Mouse (Mus musculus): ENCODE results near the gene Msi2.

Msi2 gene

DNA sequence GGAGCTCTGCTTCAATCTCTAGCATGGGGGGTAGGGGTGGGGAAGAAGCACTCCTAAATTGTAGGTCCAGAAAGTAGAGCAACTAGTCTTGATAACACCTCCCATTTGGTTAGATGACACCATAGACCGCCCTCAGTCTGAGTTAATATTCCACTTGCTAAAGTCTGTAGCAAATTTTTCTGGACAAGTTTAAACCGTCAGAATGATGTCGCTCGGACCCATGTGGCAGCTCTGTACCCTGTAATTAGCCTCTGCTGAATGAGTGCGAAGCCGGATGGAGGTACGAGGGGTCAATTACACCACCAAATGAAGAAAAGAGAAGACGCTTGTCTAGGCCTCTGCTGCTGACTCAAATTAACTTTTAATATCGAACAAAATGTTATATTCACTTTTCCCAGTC is 92.3 kb downstream of the Msi2 start:
- in situ Hi-C loops (cut with MboI; ENCODE audit: low pct_unique_long_range_greater_than_20kb in 1 of 2, low sequenced_read_pairs in 2 of 2, unreplicated experiment in 1 of 2): no loop called here

DNA sequence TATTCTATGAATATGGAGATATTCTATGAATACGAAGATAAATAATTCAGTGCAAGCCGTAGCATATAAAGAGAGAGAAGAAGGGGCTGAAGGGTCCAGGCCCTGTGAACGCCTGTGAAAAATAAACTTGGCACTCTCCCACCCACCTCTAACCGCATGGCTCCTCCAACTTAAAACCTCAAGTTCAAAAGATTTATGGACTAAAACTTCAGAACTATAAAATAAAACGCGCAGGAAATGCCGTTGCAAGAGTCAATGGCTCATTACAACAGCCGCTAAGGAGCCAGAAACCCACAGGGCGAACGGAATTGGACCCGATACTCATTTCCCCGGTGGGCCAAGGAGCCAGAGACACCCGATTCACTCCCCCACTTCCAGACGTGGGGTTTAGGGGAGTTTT is 93.2 kb downstream of the Msi2 start:
- in situ Hi-C loops (cut with MboI; ENCODE audit: low pct_unique_long_range_greater_than_20kb in 1 of 2, low sequenced_read_pairs in 2 of 2, unreplicated experiment in 1 of 2): no loop called here

DNA sequence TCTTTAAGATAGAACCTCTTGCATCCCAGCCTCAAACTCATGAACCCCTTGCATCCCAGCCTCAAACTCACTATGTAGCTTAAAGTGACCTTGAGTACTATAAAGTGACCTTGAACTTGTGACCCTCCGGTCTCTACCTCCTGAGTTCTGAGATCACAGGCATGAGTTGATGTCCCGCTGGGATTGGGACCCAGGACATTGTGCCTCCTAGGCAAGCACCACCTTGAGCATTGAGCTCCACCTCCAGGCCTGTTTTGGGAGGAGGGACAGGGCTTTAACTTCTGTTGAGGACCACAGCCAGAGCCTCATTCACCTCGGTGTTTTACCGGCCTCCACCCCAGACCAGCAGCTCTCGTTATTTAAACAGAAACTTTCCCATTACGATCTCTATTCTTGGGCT is 93.7 kb downstream of the Msi2 start:
- in situ Hi-C loops (cut with MboI; ENCODE audit: low pct_unique_long_range_greater_than_20kb in 1 of 2, low sequenced_read_pairs in 2 of 2, unreplicated experiment in 1 of 2): loop anchor here in 1 of 2 experiments (5.0 kb wide), 1 partner anchor 87 kb away; no protein-coding TSS in a partner anchor

DNA sequence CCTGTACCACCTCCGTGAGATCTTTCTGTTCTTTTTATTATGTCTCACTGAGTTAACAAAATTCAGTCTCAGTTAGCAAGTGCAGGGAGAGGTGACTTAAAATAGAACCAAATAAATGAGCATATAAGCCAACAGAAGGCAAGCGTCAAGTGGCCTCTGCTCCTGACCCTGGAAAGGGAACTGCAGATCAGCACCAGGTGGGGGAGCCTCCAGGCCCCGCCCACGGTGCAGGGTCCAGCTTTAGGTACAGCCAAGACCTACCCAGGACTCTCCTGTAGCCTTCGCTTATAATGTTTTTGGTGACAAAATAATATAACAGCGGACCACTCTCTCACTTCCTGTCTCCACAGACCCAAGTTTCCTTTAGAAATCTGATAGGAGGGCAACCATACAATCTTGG is 94.6 kb downstream of the Msi2 start:
- in situ Hi-C loops (cut with MboI; ENCODE audit: low pct_unique_long_range_greater_than_20kb in 1 of 2, low sequenced_read_pairs in 2 of 2, unreplicated experiment in 1 of 2): loop anchor here in 1 of 2 experiments (5.0 kb wide), 1 partner anchor 86 kb away; no protein-coding TSS in a partner anchor

DNA sequence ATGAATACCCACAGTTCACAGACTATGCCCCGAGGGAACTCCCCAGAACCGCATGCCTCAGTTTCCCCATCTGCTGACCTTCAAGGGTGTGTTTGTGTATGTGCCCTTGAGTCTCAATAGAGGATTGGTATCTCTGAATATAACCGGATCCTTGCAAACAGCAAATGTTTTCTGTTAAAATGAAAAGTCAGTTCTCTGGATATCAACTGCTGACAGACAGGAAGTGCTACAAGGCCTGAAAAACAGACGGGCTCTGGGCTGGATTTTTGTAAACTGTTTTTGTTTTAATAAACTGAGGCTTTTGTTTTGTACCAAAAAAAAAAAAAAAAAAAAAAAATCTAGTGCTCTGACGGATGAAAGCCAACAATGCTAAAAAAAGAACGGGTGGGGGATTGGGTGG is 95.8 kb downstream of the Msi2 start:
- in situ Hi-C loops (cut with MboI; ENCODE audit: low pct_unique_long_range_greater_than_20kb in 1 of 2, low sequenced_read_pairs in 2 of 2, unreplicated experiment in 1 of 2): loop anchor here in 1 of 2 experiments (5.0 kb wide), 1 partner anchor 85 kb away; no protein-coding TSS in a partner anchor

DNA sequence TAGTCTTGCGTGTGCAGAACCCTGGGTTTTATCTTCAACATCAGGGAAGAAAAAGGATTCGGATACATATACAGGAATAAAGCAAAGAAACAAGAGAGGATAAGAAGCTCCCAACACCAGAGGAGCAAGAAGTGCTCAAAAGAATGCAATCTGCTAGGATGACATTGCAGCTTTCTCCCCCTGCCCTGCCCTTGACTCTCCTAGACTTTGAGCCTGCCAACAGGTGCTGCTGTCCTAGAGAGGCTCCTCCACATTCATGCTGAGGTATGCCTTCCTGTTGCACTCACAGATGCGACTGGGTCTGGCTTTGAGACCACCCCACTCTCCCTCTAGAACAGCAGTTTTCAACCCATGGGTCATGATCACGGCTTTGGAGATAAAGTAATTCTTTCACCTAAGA is 96.5 kb downstream of the Msi2 start:
- in situ Hi-C loops (cut with MboI; ENCODE audit: low pct_unique_long_range_greater_than_20kb in 1 of 2, low sequenced_read_pairs in 2 of 2, unreplicated experiment in 1 of 2): loop anchor here in 1 of 2 experiments (5.0 kb wide), 1 partner anchor 84 kb away; no protein-coding TSS in a partner anchor

DNA sequence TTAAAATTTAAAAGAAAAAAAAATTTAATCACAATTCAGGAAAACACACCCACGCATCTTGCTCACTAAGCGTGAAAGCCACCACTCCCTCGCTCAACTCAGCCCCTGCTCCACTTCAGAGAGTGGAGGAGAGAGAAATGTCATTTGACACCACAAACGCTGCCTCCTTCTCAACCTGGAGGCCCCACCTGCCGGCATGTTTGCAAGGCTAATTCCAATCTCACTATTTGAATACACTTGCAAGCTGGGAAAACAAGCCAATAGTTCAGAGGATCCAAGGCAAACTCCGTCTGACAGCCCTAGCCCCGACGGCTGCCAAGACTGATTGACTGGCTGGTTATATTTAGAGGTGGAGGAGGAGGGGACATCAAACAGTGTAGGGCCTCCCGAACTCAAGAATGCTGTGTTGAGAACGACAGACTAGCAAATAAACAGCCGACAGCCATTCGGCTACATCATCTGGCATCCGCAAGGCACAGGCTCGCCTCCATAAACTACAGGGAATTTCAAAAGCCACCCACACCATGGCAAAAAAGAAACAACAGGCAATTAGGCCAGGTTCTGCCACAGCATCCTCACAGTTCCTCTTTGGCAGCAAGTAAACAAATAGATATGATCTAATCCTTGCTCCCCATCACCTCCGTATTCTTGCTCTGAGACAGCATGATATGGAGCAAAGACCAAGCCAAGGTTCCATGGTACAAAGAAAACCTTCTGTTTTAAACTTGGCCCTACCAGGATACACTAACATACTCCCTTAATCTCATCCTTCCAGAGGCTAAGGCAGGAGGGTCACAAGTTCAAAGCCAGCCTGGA is 97.9 kb downstream of the Msi2 start:
- in situ Hi-C loops (cut with MboI; ENCODE audit: low pct_unique_long_range_greater_than_20kb in 1 of 2, low sequenced_read_pairs in 2 of 2, unreplicated experiment in 1 of 2): loop anchor here in 1 of 2 experiments (5.0 kb wide), 1 partner anchor 83 kb away; no protein-coding TSS in a partner anchor

DNA sequence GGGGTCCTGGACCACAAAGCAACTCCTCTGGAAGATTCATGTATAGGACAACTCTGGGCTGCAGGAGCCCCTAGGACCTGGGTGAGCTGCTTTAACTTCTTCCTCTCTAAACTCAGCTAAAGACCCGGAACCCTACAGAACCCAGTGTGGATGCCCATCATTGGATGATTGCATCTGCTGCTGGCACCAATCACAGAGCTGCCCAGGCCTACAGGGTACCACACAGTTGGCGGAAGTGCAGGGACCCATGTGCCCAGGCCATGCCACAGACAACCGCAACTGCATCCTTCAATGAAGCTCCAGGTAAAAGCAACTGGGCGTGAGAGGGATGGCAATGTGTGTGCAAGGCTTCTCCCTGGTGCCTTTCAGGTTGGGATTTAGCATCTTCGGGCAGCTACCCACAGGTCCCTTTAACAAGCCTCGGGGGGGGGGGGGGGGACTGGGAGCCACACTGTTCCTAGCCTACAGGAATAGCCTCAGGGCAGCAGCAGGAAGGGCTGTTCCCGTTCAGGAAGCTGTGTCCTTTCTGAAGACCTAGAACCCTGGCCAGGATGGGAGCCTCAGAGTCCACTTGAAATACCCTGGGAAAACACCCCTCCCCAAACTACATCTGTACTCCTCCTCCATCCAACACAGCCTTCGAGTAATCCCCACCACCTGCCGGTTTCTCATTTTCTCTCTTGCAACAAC is 98.7 kb downstream of the Msi2 start:
- in situ Hi-C loops (cut with MboI; ENCODE audit: low pct_unique_long_range_greater_than_20kb in 1 of 2, low sequenced_read_pairs in 2 of 2, unreplicated experiment in 1 of 2): loop anchor here in 1 of 2 experiments (5.0 kb wide), 1 partner anchor 82 kb away; no protein-coding TSS in a partner anchor

DNA sequence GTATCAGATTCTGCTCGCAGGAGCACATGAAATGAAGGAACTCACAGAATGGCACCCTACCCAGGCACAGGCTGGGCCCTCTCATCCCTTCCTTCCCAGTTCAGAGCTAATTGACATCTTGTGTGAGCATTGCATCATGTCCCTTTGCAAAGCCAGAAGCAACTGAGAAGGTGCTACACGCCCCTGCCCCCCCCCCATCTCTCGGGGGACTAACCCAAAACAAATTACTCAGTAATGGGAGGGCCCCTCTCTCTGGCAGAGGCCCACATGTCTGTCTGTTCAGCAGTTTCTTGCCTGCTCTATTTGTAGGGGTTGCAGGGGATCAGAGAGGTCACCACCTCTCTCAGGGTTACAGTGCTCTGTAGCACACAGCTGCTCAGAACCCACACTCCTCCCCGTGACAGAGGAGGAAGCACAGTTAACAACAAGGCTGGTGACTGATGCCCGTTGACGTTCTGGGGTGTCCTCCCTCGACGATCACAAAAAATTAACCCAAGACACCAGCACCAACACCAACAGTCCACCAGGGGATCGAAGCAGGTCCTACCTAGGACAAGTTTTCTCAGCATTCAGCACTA is 99.5 kb downstream of the Msi2 start:
- in situ Hi-C loops (cut with MboI; ENCODE audit: low pct_unique_long_range_greater_than_20kb in 1 of 2, low sequenced_read_pairs in 2 of 2, unreplicated experiment in 1 of 2): no loop called here

DNA sequence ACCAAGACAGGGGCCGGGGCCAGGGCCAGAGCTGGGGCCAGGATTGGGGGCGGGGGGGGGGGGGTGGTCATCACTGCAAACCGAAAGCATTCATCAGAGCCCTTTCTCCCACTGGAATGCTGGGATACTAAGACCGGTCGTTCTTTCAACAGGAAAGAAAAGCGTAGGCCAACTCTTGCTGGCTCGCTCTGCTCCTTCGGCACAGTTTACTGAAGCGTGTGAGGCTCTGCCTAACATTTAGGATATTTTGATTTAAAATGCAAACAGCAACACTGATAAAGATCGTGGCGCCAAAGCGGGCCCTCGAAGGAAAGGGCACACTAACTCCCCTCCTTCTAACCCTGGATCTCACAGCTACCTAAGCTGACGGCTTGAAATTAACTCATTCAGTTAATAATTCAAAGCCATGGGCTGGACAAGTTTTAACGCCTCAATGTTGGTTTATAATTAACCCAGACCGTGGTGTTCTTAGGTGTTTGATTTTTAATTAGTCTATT is 100.3 kb downstream of the Msi2 start:
- in situ Hi-C loops (cut with MboI; ENCODE audit: low pct_unique_long_range_greater_than_20kb in 1 of 2, low sequenced_read_pairs in 2 of 2, unreplicated experiment in 1 of 2): no loop called here

DNA sequence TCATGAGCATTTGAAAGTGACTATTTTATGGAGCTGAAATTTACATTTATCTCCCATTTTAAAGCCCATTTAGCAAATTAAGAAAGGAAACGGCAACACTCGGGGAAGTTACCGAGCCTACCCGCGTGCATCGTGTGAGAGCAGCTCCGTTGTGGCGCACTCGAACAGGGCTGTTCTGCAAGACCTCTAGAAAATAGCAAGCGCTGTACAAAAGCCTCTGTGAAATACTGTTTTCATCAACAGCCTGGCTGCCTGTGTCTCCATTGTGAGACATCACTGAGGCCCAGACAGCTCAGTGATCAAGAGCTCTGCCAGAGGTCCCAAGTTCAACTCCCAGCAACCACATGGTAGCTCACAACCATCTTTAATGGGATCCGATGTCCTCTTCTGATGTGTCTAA is 100.9 kb downstream of the Msi2 start:
- in situ Hi-C loops (cut with MboI; ENCODE audit: low pct_unique_long_range_greater_than_20kb in 1 of 2, low sequenced_read_pairs in 2 of 2, unreplicated experiment in 1 of 2): no loop called here

DNA sequence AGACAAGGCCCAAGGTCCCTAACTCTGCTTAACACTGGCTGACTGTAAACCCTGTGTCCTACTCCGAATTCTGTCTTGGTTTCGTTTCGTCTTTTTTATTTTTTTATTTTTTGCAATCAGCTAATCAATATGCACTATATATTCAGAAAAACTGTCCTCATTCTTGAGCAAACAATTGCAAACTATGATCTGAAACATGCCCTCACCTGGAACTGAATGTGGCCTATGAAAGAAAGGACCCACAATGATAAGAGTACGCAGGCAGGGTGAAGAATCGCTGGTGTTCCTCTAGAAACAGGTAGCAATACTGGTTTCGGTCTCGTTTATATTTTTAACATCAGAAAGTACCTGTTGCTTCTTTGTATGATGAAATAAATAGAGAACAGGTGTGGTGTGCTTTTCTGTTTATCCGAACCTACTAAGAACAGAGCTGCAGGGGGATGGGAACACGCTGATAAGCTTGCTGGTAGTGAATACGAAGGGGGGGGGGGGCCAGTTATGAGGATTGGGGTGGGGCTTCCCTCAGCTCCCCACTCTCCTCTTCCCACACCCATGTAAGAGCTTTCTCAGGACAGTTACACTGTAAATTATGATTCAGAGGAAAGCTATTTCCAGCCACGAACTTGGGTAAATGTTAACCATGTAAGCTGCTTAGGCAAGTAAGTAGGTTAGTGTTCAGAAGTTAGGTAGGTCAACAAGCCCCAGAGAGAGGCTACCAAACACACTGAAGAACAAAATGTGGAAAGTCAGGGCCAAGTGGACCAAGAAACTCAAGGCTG is 103.6 kb downstream of the Msi2 start:
- in situ Hi-C loops (cut with MboI; ENCODE audit: low pct_unique_long_range_greater_than_20kb in 1 of 2, low sequenced_read_pairs in 2 of 2, unreplicated experiment in 1 of 2): no loop called here

DNA sequence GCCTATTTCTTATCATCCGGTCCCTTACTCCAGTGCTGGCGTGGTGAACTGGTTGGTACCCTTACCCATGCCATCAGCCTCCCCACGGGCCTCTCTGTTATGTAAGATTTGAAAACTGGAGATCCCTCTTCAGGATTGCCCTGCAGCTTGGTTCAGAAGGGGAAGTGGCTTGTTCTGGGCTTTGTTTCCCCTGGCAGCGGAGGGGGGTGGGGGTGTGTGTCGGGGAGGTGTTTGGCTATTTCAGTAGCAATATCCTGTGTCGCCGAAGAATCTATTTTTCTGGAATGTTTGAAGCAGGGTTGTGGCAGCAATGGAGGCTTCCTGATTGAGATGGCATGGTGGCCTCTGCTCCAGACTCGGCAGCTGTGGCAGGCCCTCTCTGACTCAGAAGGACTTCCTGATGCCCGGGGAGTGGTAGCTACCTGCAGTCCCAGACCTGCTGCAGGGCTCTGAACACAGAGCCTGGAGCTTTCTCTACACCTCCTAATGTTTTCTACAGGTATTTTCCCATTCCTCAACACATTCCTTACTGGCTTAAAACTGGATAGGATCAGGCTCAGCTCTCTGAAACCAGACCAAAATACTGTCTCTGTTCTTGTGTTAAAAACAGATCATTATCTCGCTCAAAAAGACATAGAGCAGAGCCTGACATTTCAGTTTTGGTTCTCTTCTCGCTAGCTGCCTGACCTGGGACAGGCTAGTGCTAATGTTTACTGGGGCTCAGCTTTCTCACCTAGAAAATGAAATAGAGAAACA is 104.4 kb downstream of the Msi2 start:
- in situ Hi-C loops (cut with MboI; ENCODE audit: low pct_unique_long_range_greater_than_20kb in 1 of 2, low sequenced_read_pairs in 2 of 2, unreplicated experiment in 1 of 2): no loop called here

DNA sequence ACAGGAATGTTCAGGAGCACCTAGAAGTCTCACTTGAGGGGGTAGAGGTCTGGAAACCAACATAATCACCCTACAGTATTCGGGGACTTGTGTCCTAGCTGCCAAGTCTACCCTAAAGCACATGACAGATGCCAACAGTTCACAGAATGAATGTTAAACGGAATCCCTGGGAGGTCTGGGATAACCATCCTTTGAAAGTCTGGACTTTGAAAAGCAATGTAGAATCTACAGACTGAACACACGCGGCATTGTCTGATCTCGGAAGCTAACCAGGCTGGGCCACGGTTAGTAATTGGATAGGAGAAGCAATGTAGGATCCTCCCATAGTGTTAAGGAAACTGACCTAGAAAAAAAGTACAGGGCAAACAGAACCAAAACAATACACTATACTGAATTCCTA is 105.3 kb downstream of the Msi2 start:
- in situ Hi-C loops (cut with MboI; ENCODE audit: low pct_unique_long_range_greater_than_20kb in 1 of 2, low sequenced_read_pairs in 2 of 2, unreplicated experiment in 1 of 2): no loop called here

DNA sequence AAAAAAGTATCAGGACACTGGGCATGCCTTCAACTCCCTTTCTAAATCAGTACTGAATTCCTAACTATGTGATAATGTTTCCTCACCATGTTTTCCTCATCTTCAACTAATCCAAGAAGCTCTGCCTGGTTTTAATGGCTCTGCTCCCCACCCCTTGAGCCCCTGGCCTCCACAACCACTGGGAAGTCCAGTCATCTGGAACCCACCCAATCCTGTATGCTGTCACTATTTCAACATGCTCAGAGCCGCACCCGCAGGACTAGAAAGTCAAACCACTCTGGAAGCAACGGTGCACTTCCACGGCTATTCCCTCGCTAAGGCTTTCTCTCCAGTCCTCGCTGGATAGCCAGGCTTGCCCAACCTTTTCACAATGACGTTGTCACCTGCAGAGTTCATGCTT is 106.2 kb downstream of the Msi2 start:
- in situ Hi-C loops (cut with MboI; ENCODE audit: low pct_unique_long_range_greater_than_20kb in 1 of 2, low sequenced_read_pairs in 2 of 2, unreplicated experiment in 1 of 2): no loop called here

DNA sequence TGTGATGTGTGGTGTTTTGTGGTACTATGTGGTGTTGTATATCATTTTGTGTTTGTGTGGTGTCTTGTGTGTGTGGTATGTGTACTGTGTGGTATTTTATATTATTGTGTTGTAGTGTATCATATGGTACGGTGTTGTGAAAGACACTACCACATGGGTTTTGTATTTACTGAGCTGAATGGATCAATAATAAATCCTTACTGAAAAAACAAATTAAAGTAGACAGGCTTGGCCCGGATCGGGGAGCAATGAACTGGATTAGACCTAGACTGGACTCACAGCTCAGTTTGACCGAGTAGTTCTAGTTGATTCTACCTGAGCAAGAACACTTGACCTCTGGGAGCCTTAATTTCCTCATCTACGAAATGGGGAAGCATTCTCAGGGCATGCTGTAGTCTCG is 107.5 kb downstream of the Msi2 start:
- in situ Hi-C loops (cut with MboI; ENCODE audit: low pct_unique_long_range_greater_than_20kb in 1 of 2, low sequenced_read_pairs in 2 of 2, unreplicated experiment in 1 of 2): no loop called here

DNA sequence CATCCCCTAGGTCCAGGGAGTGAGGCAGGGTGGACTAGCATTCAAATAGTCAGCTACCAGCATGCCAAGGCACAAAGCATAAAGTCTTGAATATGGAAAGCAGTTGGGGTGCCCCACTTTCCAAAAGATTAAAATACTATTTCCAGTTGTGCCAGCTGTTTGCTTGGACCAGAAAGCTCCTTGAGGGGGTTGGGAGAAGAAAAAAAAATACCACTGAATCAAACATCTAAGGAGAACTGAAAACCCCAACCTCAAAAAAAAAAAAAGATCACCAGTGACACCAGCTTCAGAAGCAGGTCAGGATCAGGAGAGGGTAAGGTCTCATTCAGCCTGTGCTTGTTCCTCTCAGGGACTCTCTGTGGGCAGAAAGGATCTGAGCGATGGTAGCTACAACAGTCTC is 108.2 kb downstream of the Msi2 start:
- in situ Hi-C loops (cut with MboI; ENCODE audit: low pct_unique_long_range_greater_than_20kb in 1 of 2, low sequenced_read_pairs in 2 of 2, unreplicated experiment in 1 of 2): no loop called here

DNA sequence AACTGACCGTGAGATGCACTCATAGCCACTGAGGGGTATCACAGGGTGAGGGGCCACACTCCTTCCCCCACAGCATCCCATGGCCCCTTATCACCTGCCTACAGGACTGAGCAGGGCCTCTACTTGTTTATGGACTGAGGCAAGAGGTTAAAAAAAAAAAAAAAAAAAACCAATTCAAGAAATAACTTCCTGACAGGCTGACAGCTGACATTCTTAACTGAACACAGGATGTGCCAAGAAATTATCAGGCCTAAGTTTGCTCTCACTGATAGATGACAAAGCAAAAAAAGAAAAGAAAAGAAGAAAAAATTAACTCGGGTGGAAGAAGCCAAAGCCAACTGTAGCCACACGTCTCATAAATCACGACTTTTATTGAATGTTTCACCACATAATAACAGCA is 109.7 kb downstream of the Msi2 start:
- in situ Hi-C loops (cut with MboI; ENCODE audit: low pct_unique_long_range_greater_than_20kb in 1 of 2, low sequenced_read_pairs in 2 of 2, unreplicated experiment in 1 of 2): no loop called here

Data from mouse embryonic stem cell (cell line).